Mouse (Mus musculus): ENCODE measurements around the gene Ahcy.
A peak's percentile ranks its signal among the peaks of the same experiment; 100 is the strongest.

DNA sequence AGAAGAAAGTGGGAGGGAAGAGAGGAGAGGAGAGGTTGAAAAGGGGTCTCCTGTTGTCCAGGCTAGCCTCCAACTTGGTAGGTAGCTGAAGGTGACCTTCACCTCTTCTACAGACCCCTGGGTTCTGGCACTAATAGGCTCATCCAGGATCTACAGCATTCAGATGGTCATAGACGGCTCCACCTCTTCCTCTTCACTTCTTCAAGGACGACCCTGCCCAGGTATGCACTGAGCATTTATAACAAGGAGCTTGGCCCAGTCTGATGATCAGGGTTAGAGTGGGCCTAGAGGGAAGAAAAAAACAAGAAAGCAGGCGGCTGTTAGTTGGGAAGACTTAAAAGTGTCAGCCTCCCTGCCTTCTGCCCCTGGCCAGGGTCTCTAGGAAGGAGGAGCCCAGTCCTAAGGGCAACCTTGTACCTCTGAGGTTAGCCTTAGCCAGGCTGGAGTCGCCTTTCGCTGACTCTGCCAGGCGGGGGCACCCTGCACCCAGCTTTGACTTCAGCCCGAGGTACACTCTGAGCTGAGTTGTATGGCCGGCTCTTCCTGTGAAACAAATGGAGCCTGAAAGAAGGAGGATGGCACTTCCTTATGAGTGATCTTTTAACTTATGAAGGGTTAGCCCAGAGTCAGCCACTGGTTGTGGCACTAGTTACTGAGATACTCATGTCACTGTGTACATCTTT lies 8.0 kb upstream of the Ahcy start:
- TF ChIP-seq CTCF (IDR thresholded peaks at IDR 0.05; ENCODE audit: extremely low read depth, insufficient read depth, low read length) (peak; percentile 66), POLR2A (IDR thresholded peaks at IDR 0.05; ENCODE audit: extremely low read depth, insufficient read depth, low read length) (no peak)

All from cortical plate, adult 2 months (tissue).